Mouse (Mus musculus) lung, postnatal 25 days (tissue): ENCODE results near the gene Gsn.

ENCODE experiments used
- DNase-seq: peaks from one replicate; pipeline ENCODE4 v3.0.0; 2022; ENCODE audit warnings: low spot score

Gene Gsn

DNA sequence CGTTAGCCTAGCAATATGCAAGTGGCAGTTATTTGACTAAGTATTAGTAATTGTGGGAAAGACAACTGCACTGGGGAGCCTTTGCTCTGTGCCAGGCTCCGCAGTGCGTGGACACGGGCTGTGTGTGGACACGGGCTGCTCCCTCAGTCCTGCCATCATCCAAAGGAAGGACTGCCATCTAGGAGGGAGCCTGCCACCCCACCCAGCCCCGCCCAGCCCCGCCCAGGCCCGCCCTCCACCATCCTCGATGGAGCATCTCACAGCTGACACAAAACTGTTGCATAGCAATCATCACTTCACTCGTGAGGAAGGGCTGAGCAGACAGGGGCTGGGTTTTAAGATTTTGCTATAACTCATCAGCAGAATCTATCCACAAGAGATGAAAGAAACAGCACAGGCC is 69.8 kb downstream of the Gsn start:
- no peak for DNase-seq

DNA sequence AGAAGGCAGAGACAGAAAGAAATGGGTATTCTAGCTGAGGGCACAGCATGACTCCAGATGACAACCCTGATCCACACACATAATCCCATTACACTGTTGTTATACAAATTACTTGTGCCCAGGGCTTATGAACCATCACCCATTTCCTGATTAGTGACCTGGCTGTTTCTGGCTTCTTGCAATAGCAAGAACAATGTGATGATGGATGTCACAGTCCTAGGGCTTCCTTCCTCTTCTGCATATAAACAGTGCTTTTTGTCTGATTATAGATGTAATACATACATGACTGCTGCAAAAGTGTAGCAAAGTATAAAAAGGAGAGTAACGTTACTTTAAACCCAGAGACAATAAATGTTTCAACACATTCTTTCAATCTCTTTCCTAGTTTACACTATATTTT is 70.8 kb downstream of the Gsn start:
- no peak for DNase-seq

DNA sequence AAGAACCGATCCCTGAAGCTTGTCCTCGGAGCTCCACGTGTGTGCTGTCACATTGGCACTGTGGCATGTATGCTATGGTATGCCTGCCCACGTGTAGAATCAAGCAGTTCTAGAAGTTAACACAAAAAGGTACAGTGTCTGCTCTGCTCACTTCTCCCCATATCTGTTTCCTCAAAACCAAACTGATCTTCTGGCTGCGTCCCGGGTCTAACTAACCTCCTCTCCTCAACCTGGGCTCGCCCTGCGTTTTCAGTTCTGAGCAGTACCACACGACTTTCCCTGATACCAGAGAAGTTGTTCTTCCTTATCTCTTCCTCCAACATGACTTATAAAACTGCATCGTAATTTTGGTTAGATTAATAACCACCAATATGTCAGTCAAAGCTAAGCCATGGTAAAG is 71.4 kb downstream of the Gsn start:
- no peak for DNase-seq

DNA sequence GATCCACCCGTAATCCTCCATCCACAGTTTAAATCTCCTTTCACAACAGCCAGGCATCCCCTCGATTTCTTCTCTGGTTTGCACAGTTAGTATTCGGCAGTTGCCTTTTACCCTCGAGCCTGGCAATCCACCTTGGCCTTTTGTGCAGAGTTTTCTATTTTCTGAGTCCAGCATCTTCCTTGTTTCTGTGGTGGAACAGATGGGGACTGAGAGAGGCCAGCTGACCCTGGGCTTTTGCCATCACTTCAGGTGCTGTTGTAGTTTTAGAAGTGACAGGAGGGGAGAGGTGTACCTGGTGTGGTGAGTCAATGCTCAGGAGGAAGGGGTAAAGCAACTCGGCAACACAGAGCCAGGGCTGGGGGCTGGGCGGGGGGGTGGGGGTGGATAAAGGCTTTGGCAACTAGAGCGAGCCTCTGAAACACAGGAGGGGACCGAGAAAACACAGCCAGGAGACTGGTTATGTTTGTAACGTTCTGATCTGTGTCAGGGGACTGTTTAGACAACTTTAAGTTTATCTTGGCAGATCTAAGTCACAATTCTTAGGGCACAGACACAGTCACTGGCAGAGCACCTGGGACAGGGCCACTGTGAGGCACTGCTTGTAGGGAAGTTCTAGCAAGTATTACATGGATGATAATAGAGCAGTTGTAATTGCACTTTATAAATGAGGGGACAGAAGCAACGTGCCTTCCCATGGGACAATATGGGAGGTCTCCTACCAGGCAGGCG is 72.0 kb downstream of the Gsn start:
- no peak for DNase-seq

DNA sequence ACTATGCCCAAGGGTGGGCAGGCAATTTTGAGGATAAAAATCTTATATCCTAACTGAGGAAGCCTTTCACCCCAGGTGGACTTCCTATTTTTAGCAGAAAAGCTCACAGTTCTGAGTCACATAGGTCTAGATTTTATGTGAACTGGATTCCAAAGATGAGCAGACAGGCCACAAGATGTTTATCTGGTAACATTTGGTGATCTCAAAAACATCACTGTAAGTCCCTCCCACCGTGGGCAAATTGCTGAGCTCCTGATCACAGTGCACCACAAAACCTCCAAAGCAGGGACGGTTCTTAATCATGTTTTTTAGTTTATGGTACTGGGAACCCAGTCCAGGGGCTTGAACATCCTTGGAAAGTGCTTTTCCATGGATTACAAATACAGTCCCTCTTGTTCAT is 72.9 kb downstream of the Gsn start:
- DNase-seq, result no peak

DNA sequence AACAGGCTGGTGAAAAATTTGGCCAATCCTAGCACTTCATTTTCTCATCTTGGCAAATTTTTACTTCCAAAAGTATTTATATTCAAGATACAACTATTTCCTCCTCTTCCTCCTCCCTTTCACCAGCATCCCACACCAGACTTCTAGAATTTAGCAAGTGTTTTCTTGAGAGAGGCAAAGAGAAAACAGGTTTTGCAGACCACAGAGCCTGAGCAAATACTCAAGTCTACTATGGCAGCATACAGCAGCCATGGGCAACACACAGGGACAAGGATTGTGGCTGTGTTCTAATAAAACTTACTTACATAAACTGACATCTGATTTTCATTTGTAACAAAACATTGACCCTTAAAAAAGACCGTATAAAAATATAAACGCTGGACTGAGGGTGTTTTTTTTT is 75.0 kb downstream of the Gsn start:
- DNase-seq, result no peak

DNA sequence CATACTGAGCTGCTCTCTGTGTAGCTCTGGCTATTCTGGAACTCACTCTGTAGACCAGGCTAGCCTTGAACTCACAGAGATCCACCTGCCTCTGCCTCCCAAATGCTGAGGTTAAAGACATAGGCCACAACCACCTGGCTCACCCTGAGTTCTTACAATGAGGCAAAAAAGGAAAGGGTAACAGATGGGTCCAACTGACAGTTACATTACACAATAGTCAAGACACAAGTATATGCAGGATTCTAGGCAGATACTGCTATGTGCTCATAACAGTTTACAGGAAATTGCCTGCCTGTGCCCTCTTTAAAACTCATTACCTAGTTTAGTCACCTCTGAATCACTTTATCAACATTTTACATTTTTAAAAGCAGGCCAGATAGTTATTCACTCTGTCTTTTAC is 77.5 kb downstream of the Gsn start:
- no peak for DNase-seq

DNA sequence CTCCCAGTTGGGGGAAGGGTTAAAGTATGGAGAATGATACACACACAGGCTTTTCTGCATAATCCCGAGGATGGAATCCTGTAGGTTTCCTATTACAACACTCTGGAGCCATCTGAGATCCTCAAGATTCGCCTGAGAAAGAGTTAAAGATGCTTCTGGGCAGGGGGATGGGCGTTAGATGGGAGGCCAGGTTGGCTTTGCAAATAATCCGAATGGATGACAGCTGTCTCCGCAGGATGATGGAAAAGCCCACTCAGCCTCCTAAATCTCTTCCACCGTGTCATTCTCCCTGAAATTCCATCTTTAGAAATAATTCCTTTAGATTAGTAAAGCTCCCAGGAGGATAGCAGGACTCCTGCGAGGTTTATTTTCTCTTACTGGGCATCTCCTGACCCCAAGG is 79.4 kb downstream of the Gsn start:
- no peak for DNase-seq

DNA sequence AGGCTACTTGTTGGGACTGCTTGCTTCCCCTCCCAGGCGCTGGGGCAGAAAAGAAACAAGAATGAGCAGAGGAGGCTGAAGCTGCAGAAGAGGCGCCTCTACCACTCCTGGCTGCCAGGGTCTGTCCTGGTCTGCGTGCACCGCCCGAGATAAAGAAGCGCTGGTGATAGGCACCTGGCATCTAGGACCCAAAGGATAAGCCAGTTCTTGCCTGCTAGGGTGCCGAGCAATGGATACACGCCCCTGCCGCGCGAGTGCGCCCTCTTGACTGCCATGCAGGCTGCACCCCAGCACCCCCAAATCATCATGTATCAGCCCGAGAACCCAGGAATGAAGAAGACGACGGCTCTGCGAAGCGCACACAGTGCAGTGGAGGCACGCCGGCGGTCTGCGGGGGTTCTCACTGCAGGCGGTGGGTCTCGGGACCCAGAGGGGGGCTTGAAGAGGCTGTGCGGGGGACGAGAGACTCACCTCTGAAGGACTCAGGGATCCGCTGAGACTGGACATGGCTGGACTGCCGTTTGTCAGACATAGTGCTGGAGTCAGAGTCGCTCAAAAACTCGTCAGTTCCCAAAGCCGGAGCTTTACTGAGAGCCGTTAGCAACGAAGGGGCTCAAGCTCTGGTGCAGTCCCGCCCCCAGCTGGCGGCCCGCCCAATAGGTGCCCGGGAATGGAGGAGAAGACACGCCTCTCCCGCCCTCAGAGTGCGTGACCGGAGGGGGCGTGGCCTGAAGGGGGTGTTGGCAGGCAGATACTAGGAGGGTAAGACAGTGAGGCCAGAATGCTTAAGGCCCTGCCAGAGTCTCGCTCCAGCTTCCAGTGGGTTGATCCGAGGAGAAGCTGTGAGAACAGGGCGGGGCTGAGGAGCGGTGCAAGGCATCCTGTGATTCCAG is 80.5 kb downstream of the Gsn start, which contains the start of gene Stom:
Stom (minus strand) TSS at position 589 of the 893 bp plus-strand sequence.
- DNase-seq, result peak; percentile 100

DNA sequence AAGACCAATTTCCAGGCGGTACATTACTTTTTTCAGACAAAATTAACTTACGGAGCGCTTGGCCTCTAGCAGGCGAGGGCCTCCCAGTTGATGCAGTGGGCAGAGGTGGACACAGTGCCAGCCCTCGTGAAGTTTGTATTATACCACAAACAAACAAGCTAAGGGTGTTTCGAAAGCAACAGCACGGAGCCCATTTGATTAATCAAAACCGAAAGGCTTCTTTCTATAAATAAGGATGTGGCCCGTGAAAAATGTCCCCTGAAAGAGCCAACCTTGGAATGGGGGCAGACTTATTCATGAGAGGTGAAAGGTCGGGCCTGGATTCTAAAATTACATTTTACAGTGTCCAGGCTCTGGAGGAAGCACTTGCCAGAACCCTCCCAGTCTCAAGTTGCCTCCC is 81.2 kb downstream of the Gsn start:
- DNase-seq, result peak; percentile 63

DNA sequence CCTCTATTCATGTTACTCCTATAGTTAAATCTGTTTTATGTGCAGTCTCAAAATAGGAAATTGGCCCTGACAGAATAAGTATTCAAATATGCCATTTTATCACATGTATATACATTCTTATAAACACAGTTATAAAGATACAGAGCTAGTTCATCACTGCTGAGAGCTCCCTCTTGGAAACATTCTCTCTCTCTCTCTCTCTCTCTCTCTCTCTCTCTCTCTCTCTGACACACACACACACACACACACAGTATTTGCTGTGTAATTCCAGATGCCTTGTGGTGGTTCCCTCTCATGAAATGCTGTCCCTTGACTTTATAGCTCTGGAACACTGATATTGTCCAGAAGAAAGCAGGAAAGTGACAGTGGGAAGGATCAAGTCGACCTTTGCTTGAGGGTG is 81.9 kb downstream of the Gsn start:
- no peak for DNase-seq

DNA sequence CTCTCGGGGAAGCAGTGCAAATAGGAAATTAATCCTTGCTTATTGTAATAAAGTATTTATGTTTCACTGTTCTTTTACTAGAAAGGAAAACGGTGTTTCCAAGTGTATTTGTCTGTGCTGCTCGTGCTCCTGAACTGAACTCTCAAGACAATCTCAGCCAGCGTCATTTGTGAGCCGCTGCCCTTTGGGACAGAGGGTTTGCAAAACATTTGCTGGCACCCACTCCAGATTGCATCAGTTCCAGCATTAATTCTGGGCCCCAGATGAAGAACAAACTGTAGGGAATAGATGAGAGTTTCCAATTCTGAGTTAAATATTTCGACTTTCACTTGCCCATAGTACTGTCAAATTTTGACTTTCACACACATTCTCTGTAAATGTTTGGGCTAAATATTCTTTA is 82.5 kb downstream of the Gsn start:
- DNase-seq, result peak; percentile 68

DNA sequence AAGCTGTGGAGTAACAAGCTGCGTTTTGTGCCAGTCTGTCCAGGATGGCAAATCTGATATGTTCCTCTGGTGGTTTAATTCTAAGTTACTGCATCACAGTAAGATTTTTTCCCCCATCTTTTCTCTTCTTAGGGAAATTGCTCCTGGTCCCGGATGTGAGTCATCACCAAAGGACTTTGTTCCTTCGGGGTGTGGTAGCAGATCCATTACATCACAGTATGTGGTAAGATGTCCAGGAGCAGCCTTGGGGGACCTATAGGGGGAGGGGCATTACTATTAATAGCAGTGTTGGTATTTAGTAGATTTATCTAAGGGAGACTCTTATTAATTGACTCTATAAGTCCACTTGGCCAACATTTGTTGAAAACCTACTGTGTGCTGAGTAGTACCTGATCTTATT is 86.4 kb downstream of the Gsn start:
- DNase-seq, result no peak

DNA sequence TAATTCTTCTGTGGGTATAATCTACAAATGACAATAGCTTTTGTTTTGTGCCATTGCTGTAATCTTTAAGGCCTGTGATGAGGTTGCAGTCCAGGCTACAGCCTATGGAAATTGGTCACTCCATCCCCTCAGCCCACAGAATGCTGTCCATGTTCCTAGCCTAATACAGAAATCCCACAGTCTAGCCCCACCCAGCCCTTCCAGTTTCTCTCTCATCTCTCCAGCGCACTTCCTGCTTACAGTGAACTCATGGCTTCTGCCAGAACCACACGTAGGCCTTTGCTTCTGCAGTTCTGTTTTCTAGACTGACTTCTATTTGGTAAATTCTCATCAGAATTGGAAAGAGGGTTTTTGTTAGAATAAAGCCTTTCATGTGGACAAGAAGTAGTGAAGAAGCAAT is 89.8 kb downstream of the Gsn start:
- no peak for DNase-seq

DNA sequence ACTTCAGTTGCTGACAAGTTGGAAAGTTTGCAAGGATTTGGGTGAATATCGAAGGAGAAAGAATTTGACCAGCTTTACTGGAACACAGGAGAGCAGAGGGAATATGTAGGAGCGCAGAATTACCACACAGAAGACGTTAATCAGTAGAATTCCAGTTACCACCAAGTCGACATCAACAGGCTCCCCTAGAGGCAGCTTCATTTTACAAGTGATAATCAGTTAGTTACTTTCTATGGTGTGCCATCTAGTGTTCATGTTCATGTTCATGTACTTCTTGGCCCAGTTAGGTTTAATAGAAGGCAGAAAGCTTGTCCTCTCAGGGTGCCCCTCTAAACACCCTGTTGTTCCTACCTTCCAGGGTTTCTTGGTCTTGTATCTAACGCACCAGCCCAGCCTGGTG is 93.0 kb downstream of the Gsn start:
- peak; percentile 58 for DNase-seq
